Mouse (Mus musculus) small intestine, adult 10 weeks (tissue): Measurements from ENCODE around the gene Pf4. TPM values are rescaled to one million over a fixed set of nuclear protein-coding genes. Genes with fewer than 3 reads are reported as not detected.

Experiments used
- polyA plus RNA-seq: library from polyadenylated mRNA; stranded (reverse); fragments of 350-450 nt; fragmentation: Illumina TruSeq; extraction: RNeasy Lipid Tissue Mini Kit (QIAGEN cat#74804); gene quantifications from one replicate; pipeline ENCODE4 v1.2.3, GENCODE M21; 2014; ENCODE audit warnings: low replicate concordance

Gene Pf4
- 7.8 TPM for polyA plus RNA-seq

DNA sequence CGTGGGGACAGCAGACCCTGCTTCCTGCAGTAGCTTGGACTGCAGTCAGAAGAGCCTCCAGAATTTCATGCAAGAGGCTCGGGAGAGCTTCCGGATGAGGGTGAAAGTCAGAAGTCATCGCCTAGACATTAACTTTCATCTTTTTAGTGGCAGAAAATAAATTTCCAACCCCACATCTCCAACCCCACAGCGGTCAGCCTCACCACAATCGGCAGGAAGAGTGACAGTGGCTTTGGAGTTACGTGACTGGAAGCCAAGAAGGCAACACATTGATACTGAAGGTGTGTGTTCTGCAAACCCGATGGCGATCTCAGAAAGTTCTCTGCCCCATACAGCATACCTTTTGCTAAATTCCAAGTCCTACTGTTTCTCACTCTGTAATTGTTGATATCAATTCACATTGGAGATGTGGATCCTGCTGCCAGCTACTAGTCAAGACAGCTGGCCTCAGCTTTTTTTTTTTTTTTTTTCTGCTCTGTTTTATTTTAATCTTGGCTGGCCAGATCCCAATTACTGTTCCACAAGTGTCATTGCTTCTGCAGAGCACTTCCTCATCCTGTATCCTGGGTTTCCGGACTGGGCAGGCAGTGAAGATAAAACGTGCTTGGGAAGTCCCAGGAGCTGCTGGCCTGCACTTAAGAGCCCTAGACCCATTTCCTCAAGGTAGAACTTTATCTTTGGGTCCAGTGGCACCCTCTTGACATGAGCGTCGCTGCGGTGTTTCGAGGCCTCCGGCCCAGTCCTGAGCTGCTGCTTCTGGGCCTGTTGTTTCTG is at the start of gene Pf4:
Gene Pf4 (plus strand): TSS at position 556 of the 774 bp plus-strand sequence.

DNA sequence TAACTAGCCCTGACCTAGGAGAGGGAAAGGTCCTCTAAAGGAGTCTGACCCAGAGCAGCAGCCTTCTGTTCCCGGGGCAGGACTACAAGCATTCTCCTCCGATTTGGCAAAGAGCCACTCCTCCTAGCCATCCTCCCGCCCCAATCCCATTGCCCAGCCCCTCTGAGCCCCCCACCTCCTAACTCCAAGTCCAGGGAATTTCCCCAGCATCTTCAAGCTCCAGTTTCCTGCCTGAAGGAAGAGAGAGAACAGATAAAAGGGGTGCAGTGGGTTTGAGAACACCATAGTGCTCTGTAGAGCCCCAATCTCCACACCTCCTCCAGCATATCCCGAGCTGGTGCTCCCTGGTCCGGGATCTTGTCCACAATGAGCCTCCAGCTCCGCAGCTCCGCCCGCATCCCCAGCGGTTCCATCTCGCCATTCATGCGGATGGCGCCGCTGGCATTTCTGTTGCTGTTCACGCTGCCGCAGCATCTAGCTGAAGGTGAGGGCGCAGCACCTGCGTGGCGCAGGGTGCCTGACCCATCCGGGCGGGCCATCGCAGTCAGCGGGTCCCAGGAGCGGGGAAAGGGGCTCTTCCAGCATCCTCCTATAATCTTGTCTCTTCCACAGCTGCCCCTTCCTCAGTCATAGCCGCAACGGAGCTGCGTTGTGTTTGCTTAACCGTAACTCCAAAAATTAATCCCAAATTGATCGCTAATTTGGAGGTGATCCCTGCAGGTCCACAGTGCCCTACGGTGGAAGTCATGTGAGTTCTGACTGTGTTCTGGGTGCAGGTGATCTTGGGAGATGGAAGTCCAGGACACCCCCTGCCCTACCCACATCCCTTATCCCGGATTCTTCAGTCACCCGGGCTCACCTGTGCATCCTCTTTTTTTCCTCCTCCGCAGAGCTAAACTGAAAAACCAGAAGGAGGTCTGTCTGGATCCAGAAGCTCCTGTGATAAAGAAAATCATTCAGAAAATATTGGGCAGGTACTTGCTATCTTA is 12.9 kb upstream of the Pf4 start, which contains the start of gene Cxcl5:
Gene Cxcl5 (plus strand): TSS at position 284 of the 989 bp plus-strand sequence.

DNA sequence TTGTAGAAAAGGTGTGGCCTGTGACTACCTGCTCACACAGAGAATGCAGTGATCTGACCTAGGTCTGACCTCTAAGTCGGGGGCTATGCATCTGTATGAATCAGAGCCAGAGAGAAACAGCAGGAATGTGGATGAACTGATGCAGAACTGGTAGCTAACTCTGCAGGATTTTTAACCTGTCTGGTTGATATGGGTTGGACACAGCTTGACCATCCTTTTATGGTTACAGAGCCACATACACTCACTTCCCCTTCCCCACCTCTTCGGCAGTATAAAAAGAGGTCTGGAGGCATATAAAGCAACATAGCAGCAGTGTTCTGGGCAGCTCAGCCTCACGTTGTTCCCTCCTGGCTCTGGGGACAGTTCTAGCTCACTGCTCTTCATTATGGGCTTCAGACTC is 4.0 kb upstream of the Pf4 start, which contains the start of gene Ppbp:
Gene Ppbp (plus strand): TSS at position 301 of the 400 bp plus-strand sequence.

DNA sequence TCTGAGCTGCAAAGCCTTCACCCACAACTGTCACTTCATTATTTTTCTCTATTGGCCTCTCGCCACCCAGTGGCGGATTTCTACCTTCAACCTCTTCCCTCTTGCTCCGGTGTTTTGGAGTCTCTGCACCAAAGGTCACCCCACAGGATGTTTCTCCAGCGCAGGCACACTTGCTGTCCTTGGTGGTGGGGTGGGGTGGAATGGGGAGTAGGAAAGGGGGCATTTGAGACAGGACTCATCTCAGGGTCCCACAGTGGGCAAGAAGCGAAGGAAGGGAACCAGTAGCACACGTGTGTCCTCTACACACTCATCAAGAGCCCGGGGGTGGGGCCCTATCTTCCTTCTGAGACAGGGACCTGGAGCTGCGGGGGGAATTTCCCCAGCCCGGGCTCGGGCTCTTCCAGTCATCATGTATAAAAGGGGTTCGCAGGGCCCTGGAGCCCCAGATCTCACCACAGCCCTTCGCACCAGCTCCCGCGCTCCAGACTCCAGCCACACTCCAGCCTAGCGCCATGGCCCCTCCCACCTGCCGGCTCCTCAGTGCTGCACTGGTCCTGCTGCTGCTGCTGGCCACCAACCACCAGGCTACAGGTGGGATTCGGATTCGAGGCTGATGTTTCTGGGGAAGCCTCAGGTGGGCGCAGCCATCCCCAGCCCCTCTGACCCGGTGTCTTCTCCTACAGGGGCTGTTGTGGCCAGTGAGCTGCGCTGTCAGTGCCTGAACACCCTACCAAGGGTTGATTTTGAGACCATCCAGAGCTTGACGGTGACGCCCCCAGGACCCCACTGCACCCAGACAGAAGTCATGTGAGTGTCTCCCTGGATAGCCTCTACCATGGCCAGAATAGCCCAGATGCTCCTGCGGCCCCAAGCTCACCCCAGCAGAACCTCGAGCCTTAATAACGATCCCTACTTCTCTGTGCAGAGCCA is 13.7 kb downstream of the Pf4 start, which contains the start of gene Cxcl3:
Gene Cxcl3 (plus strand): TSS at position 445 of the 930 bp plus-strand sequence.

GRCm38 (mm10) chr5:90794195-90794625 is 22.0 kb downstream of the Pf4 start, which contains the start of gene Cxcl15:
Gene Cxcl15, plus strand, starts transcription at chr5:90794534.

Other genes starting within 250 kb of the Pf4 start
- not detected for gene 5830473C10Rik, start 211.3 kb upstream of the Pf4 start, polyA plus RNA-seq
- 53.5 TPM for gene Rassf6, start 131.8 kb upstream of the Pf4 start, polyA plus RNA-seq
- 3.7 TPM for gene Cxcl5, start 13.1 kb upstream of the Pf4 start, polyA plus RNA-seq
- gene Ppbp, start 3.9 kb upstream of the Pf4 start, polyA plus RNA-seq: 0.41 TPM
- not detected for gene Cxcl3, start 13.7 kb downstream of the Pf4 start, polyA plus RNA-seq
- gene Cxcl15, start 22.1 kb downstream of the Pf4 start, polyA plus RNA-seq: 2.3 TPM
- 0.85 TPM for gene Cxcl1, start 118.8 kb downstream of the Pf4 start, polyA plus RNA-seq
- 1.2 TPM for gene Cxcl2, start 131.4 kb downstream of the Pf4 start, polyA plus RNA-seq
- 39.7 TPM for gene Mthfd2l, start 158.7 kb downstream of the Pf4 start, polyA plus RNA-seq